ENCODE assay signal across 9 mouse cellular contexts in genomic region chr5:4834819-4835480, GRCm38 (mm10).
DNase-seq lines count a peak whose midpoint lies in the region; ATAC-seq and TF ChIP-seq lines count a peak whose summit lies in the region.
"Had no signal": no experiment of that assay in that cellular context is flagged by ENCODE, and none has a peak within 500 bp of the region (broad histone marks: within the 10 kb centered on the region; RNA-seq: fewer than 3 reads in every experiment).

No protein-coding gene starts in this region.

- no peak for TF ChIP-seq POLR2A in embryonic fibroblast, embryonic 13.5 days (IDR thresholded peaks at IDR 0.05; ENCODE audit: low read depth, low read length)

- peak; percentile 54 for ATAC-seq in Patski
- ATAC-seq in inflammation-experienced regulatory T-cells, adult 6 months, result no peak

- in situ Hi-C loops in Patski (cut with MboI; ENCODE audit: low pct_unique_long_range_greater_than_20kb), result no loop called here

- H3K27me3 ChIP-seq in Patski, result no peaks in the 10 kb centered on the region
- H3K27me3 ChIP-seq: embryonic facial prominence, embryonic 13.5 days had no signal

- peak overlapping the region; percentile 11; the same call in 1 of the 2 replicates for H3K27ac ChIP-seq in embryonic fibroblast, embryonic 13.5 days (ENCODE audit: insufficient read depth, low read length)
- H3K27ac ChIP-seq: embryonic facial prominence, embryonic 13.5 days had no signal

- DNase-seq in Patski (ENCODE audit: low read depth, low spot score), result peak; percentile 28
- DNase-seq in hindlimb bud, embryonic 11.5 days (ENCODE audit: extremely low spot score, low read depth, low spot score), result peak; percentile 66
- DNase-seq in mesoderm, embryonic 11.5 days (ENCODE audit: low read depth, low spot score), result peak; percentile 91
- DNase-seq in adrenal gland, postnatal 10 days, result no peak
- no peak for DNase-seq in cerebellum, adult 11-12 months
- DNase-seq in thymus, postnatal 0 days (ENCODE audit: low spot score), result no peak

- POLR2A ChIA-PET in Patski (lab: Charles Lee), result no interaction called here

- no peak for TF ChIP-seq CTCF in Patski (IDR thresholded peaks at IDR 0.05)
- no peak for TF ChIP-seq CTCF in embryonic fibroblast, embryonic 13.5 days (IDR thresholded peaks at IDR 0.05; ENCODE audit: borderline replicate concordance, insufficient read depth, low read length)

- CTCF ChIA-PET in Patski (lab: Charles Lee), result interaction anchor here (0.9 to 1.3 kb wide), 4 partner anchors 14 to 56 kb away, joined by 3 to 5 read pairs (median 3); no protein-coding TSS in a partner anchor

- H3K4me1 ChIP-seq in embryonic fibroblast, embryonic 13.5 days (ENCODE audit: control insufficient read depth, insufficient read depth, low read length), result no peaks in the 10 kb centered on the region

- no peak overlapping the region for H3K4me3 ChIP-seq in embryonic fibroblast, embryonic 13.5 days (ENCODE audit: insufficient read depth, low read length)
- H3K4me3 ChIP-seq: embryonic facial prominence, embryonic 13.5 days had no signal

Comparison
In these comparisons a context has a peak if more than half of its experiments do, and no peak if none do; other contexts are left out.
1. DNase-seq: peak in Patski (single experiment), hindlimb bud, embryonic 11.5 days (single experiment) and mesoderm, embryonic 11.5 days (single experiment); none in adrenal gland, postnatal 10 days (single experiment), cerebellum, adult 11-12 months (single experiment) and thymus, postnatal 0 days (single experiment).